In the genomic region with DNA sequence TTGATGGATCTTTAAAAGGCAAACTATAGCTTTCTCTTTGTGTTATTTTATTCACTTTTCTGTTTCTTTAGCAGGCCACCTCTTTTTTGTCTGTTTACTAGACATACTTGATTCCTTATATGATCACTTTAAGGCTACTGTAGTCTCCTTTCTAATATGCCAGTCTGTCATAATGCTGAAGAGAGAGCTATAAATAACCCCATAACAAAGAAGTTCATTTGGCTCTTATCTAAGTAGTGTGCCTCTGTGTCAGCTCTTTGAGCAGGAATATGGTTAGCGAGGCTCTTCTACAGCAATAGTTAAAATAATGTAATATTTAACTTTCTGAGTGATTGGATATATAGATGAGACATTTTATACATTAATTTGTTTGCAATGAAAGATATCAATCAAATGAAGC, we compare ENCODE assay signal across 36 mouse cellular contexts.
"Had no signal": no experiment of that assay in that cellular context is flagged by ENCODE, and none has a peak within 500 bp of the region (broad histone marks: within the 10 kb centered on the region; RNA-seq: fewer than 3 reads in every experiment).

No protein-coding gene starts in this region.

- H3K27ac ChIP-seq: heart, adult 2 months; heart, embryonic 10.5 days; heart, embryonic 13.5 days; heart, embryonic 15.5 days; hindbrain, embryonic 10.5 days; hindbrain, embryonic 12.5 days; hindbrain, embryonic 13.5 days; hindbrain, embryonic 14.5 days; hindbrain, embryonic 15.5 days; hindbrain, postnatal 0 days; intestine, embryonic 15.5 days; kidney, embryonic 15.5 days; kidney, postnatal 0 days; layer of hippocampus, adult 2 months; left cerebral cortex, adult 2 months had no signal

- DNase-seq: heart, adult 2 months; heart, postnatal 10 days; heart, postnatal 36 days; heart, postnatal 4 days; kidney, adult 11 months; kidney, adult 18-20 months; kidney, adult 2 months; kidney, adult 8-10 months; kidney, adult 9 months; kidney, postnatal 10 days; kidney, postnatal 14 days; kidney, postnatal 25 days; kidney, postnatal 36 days; kidney, postnatal 4 days; layer of hippocampus, adult 9-11 months; layer of hippocampus, postnatal 36 days had no signal

- ATAC-seq: hindbrain, embryonic 16.5 days; hindbrain, postnatal 0 days; inflammation-experienced regulatory T-cells, adult 6 months; intestine, embryonic 15.5 days; intestine, embryonic 16.5 days; intestine, postnatal 0 days had no signal

- H3K27me3 ChIP-seq: heart, embryonic 12.5 days; heart, embryonic 13.5 days; heart, embryonic 15.5 days; hindbrain, embryonic 12.5 days; hindbrain, embryonic 13.5 days; hindbrain, embryonic 15.5 days; intestine, embryonic 15.5 days; kidney, embryonic 15.5 days had no signal

- H3K4me1 ChIP-seq: heart, embryonic 12.5 days; heart, embryonic 15.5 days; intestine, embryonic 15.5 days; kidney, embryonic 15.5 days had no signal

- H3K9me3 ChIP-seq: heart, embryonic 10.5 days; heart, embryonic 12.5 days; heart, embryonic 13.5 days; heart, embryonic 15.5 days; hindbrain, embryonic 10.5 days; hindbrain, embryonic 12.5 days; hindbrain, embryonic 13.5 days; hindbrain, embryonic 15.5 days; intestine, embryonic 15.5 days; kidney, embryonic 15.5 days had no signal

- H3K36me3 ChIP-seq: heart, embryonic 10.5 days; heart, embryonic 12.5 days; heart, embryonic 13.5 days; heart, embryonic 15.5 days; hindbrain, embryonic 10.5 days; hindbrain, embryonic 12.5 days; hindbrain, embryonic 13.5 days; hindbrain, embryonic 15.5 days; intestine, embryonic 15.5 days; kidney, embryonic 15.5 days had no signal

- H3K4me3 ChIP-seq: heart, adult 2 months; heart, embryonic 10.5 days; heart, embryonic 12.5 days; heart, embryonic 13.5 days; heart, embryonic 15.5 days; hindbrain, embryonic 10.5 days; hindbrain, embryonic 12.5 days; hindbrain, embryonic 13.5 days; hindbrain, embryonic 15.5 days; intestine, embryonic 15.5 days; kidney, embryonic 15.5 days; layer of hippocampus, adult 2 months; left cerebral cortex, adult 2 months had no signal

- H3K4me2 ChIP-seq: heart, embryonic 11.5 days; heart, embryonic 12.5 days; heart, embryonic 13.5 days; heart, embryonic 15.5 days; hindbrain, embryonic 12.5 days; hindbrain, embryonic 13.5 days; hindbrain, embryonic 14.5 days; hindbrain, embryonic 15.5 days; intestine, embryonic 15.5 days; kidney, embryonic 15.5 days had no signal

- H3K9ac ChIP-seq: heart, embryonic 12.5 days; heart, embryonic 13.5 days; heart, embryonic 15.5 days; hindbrain, embryonic 12.5 days; hindbrain, embryonic 13.5 days; hindbrain, embryonic 14.5 days; hindbrain, embryonic 15.5 days; intestine, embryonic 15.5 days; kidney, embryonic 15.5 days had no signal
